Mouse (Mus musculus): Measurements from ENCODE around the gene Socs4.

DNA sequence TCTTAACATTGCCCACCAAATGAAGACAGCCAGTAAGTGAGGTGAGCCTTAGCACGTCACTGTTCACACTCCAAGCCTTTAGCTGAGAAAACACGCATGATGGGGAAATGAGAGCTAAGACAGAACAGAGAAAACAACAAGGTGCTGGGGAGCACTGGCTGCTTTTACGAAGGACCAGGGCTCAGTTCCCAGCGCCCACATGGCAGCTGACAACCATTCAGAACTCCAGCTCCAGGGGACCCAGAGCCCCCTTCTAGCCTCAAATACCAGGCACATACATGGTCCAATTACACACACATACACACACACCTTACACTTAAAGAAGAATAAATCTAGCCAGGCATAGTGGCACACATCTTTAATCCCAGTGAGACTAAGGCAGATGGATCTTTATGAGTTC is 7.7 kb upstream of the Socs4 start:
- TF ChIP-seq CTCF (IDR thresholded peaks at IDR 0.05; ENCODE audit: control insufficient read depth, insufficient read depth, insufficient replicate concordance, low read depth, low read length) (no peak), POLR2A (IDR thresholded peaks at IDR 0.05; ENCODE audit: control insufficient read depth, low read depth, low read length) (no peak)
